Mouse (Mus musculus): Measurements from ENCODE around the gene Zfp619.
"Not testable (repeated sequence)": the region's sequence is repeated elsewhere in the genome, so short reads cannot be mapped to it uniquely, and the experiment has no call there.

Gene Zfp619

GRCm38 (mm10) chr7:39517616-39518177 lies at the start of gene Zfp619:
Gene Zfp619, plus strand, starts transcription at chr7:39517766.
- DNase-seq (ENCODE audit: low spot score): peak; percentile 69

- DNase-seq (ENCODE audit: low spot score): no peak
Observed at GRCm38 (mm10) chr7:39479013-39479412, 38.6 kb upstream of the Zfp619 start.

DNA sequence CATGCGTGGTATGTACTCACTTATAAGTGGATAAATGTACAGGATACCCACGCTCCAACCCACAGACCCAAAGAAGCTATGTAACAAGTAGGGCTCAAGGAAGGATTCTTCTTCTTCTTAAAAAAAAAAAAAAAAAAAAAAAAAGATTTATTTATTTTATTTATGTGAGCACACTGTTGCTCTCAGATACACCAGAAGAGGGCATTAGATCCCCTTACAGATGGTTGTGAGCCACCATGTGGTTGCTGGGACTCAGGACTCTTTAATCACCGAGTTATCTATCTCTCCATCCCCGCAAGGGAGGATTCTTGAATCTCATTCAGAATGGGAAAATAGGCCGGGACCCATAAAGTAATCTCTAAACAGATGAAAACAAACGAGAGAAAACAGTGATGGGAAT lies 33.2 kb upstream of the Zfp619 start:
- no peak for DNase-seq (ENCODE audit: low spot score)

DNA sequence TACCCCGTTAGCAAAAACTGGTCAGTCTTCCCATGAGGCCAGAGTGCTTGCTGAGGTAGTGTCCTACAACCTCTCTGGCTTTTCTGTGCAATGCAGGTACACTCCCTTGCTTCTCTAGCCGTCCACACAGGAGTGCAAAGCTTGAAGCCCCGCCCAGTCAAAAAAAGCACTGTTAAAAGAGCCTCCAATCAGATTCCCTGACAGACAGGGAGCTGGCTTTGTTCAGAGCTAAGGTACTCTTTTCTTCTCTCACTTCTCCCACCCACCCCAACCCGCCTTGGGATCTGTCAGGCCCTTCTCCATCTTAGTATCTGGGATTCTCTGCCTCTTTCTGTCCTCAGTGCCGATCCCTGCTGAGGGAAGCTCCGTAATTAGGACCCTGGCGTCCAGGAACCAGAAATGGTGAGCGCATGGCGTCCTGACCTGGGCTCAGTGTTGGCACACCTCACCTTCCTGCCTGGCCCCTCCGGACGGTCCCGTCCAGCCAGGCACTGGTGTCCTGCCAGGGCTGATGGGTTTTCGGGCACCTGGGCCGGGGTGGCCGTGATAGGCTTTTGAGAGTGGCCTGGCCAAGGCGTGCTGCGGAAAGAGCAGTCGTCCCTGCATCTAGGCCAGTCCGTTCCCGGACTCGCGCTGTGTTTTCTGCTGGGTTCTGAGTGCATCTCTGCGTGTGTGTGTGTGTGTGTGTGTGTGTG lies 30.3 kb upstream of the Zfp619 start:
- no peak for DNase-seq (ENCODE audit: low spot score)

- no peak for DNase-seq (ENCODE audit: low spot score)
Observed at GRCm38 (mm10) chr7:39487854-39488205, 29.7 kb upstream of the Zfp619 start.

DNA sequence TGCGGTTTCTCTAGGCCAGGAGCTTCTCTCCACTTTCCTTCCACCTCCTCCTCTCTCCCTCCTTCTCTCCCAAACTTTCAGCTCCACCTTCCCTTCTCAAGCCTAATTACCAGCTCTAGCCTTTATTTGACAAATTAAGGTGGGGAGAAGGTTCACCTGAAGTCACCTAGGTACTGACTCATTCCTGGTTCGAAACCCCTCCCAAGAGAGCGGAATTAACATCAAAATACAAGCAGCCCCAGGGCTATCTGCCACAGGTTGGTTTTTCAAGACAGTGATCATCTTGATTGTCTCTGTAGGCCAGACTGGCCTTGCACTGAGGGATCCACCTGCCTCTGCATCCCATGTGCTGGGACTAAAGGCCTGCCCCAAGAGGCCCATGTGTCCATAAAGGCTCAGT lies 22.9 kb upstream of the Zfp619 start:
- no peak for DNase-seq (ENCODE audit: low spot score)

DNA sequence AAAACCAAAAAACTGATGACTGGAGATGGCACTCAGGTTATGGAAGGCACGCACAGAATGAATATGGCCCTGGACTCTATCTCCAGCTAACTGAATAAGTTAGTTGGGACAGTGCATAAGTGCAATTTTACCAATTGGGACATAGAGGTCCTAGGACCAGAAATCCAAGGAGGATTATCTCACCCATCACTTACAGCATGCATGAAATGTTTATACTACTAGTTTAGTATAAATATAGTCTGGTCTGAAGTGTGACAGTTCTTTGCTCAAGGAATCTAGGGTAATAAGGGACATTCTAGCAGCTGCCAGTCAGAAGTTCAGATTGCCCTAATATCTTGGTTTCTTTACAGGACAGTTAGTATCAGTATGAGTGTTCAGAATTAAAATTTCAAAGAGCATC lies 13.5 kb upstream of the Zfp619 start:
- no peak for DNase-seq (ENCODE audit: low spot score)

- DNase-seq (ENCODE audit: low spot score): no peak
Observed at GRCm38 (mm10) chr7:39518362-39518761, 796 bp downstream of the Zfp619 start.

DNA sequence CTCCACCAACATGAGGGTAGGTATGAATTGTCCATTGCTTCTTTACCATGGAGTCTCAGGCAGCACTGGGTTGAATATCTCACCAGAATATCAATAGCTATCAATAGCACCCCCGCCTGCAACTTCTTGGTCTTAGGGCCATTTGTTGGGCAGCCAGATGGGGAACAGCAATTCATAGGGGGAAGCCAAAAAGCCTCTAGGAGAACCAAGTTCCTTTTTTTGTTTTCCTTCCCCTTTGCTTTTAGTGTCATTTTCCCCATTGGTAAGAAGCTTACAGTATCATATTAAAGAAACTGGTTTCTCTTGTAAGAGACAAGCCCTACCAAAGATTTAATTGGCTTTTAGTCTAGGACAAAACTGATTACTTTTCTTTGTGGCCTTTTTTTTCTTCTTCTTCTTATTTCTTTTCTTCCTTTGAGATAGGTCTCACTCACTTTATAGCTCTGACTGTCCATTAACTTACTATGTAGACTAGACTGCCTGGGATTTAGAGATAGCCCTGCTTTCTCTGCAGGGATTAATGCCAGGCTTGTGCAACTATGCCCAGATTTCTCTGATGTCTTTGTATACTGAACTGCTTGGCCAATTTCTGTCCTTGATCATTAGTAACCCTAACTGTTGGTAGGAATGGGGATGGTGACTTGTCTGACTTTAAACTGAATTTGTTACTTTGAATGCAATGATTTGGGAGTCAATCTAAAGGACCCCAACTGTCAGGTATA lies 6.3 kb downstream of the Zfp619 start:
- no peak for DNase-seq (ENCODE audit: low spot score)

DNA sequence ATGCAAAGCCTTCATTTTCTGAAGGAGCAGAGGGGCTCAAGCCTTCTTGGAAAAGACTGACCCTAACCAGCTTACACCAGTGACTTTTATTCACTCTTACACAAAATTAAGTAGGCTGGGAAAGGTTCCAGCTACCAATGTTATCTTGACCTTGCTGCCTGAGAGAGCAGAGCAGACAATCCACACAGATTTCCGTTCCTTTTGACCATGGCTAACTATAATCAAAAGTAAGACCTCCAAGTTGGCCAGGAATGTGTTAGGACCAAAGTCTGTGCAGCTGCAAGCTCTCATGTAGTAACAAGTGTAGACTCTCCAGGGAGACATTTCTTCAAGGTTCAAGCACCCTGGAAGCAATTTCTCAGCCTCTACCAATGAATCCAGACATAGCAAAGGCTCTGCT lies 25.6 kb downstream of the Zfp619 start:
- DNase-seq (ENCODE audit: low spot score): no peak

DNA sequence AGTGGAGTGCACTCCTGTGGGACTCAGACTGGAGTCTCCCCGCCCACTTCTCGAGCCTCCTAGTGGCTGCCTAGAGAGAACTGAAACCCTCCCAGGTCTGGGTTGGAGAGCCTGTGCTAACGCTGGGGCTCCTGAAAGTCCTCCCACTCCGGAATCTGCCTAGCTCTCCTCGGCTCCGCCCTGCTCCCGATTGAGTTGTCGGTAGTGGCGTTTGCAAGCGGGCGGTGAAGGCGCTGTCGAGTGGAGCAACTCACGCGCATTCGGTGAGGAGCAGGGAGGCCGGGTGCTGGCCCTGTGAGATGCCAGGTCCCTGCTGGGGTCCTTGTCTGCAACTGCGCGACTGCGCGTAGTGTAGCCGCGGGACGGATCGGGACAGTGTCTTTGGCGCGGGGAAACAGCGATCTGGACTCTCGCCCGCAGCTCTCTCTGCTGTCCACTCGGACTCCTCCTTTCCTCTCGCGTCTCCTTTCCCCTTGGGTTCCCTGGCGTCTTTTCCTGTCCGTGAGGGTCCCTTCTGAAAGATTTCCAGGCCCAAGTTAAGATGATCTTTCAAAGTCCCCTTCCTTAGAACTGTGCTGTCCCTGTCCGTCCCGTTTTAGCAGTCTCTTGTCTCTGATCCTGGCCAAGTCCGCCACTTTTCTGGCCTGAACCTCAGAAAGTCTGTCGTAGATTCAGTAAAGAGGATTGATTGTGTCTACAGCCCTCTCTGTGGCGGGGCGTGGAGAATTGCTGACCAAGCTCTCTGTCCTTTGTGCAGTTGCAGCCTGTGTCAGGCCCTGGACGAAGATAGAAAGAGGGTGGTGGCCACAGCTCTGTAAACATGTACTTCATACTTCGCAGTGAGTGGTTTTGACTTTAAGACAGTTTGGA lies 26.9 kb downstream of the Zfp619 start:
- DNase-seq (ENCODE audit: low spot score): peak; percentile 23

- DNase-seq (ENCODE audit: low spot score): no peak
Observed at GRCm38 (mm10) chr7:39545134-39545533, 27.6 kb downstream of the Zfp619 start.

- DNase-seq (ENCODE audit: low spot score): no peak
Observed at GRCm38 (mm10) chr7:39549336-39549735, 31.8 kb downstream of the Zfp619 start.

GRCm38 (mm10) chr7:39551976-39552891 lies 34.7 kb downstream of the Zfp619 start:
- peak; percentile 77 for DNase-seq (ENCODE audit: low spot score)

- no peak for DNase-seq (ENCODE audit: low spot score)
Observed at GRCm38 (mm10) chr7:39552993-39553392, 35.4 kb downstream of the Zfp619 start.

- no peak for DNase-seq (ENCODE audit: low spot score)
Observed at GRCm38 (mm10) chr7:39553871-39554270, 36.3 kb downstream of the Zfp619 start.

DNA sequence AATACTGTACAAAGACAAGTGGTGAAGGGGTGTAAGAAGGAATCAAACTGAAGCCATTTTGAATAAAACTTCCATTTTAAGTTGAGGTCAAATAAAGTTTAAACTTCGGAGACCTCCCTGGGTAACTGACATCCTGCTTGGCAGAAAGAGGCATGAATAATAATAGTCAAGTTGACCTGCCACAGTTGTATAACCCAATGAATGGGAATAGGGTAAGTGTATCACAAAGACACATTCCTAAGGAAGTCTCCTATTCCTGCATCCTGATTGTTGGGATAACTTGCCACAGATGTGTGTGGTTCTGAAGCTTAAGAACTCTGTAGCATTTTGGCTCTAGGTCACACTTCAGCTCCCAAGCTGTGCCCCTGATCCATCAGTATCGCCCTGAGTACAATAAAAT lies 62.5 kb downstream of the Zfp619 start:
- no peak for DNase-seq (ENCODE audit: low spot score)

DNA sequence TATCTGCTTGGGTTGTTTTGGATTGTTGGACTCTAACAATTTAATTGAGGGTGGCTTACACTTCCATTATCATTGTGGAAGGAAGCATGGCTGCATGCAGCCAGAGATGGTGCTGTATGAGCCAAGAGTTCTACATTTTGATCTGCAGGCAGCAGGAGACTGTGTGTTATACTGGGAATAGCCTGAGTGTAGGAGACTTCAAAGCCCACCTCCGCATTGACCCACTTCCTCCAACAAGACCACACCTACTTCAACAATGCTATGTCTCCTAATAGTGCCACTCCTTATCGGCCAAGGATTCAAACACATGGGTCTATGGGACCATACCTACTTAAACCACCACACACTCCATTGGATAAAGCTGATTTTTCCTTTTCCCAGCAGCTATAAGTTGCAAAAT lies 63.0 kb downstream of the Zfp619 start:
- no peak for DNase-seq (ENCODE audit: low spot score)

- DNase-seq (ENCODE audit: low spot score): not testable (repeated sequence)
Observed at GRCm38 (mm10) chr7:39586834-39587233, 69.3 kb downstream of the Zfp619 start.

GRCm38 (mm10) chr7:39588037-39588436 lies 70.5 kb downstream of the Zfp619 start:
- no peak for DNase-seq (ENCODE audit: low spot score)

DNA sequence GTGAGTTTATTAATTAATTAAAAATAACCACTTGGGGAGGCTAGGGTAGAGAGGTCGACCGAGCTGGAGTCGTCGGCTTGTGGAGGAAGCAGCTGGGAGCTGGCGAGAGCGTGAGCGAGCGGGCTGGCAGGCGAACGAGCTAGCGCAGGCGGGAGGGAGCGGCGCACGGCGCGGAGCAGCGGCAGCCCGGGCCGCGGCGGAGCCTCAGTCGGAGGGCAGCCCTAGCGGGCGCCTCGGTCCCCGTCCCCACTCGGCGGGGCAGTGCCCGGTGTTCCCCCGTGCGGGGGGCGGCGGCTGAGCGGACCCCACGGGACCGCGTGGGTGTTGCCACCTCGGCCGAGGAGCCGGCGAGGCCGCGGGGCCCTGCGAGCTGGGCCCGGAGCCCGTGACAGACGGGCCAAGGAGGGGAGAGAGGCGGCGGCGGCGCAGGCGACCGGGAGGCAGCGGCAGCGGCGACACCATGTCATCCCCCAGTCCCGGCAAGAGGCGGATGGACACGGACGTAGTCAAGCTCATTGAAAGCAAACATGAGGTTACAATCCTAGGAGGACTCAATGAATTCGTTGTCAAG lies 71.0 kb downstream of the Zfp619 start:
- DNase-seq (ENCODE audit: low spot score): not testable (repeated sequence)
